Mouse (Mus musculus) neural tube, embryonic 10.5 days (tissue): ENCODE data around the gene Tmem108.
A peak's percentile ranks its signal among the peaks of the same experiment; 100 is the strongest.

ENCODE experiments used
- DNase-seq: peaks from one replicate; pipeline ENCODE4 v3.0.0-alpha.2; 2017; ENCODE audit warnings: low spot score; ENCODE audit errors: extremely low spot score

Gene Tmem108

GRCm38 (mm10) chr9:103550661-103551248 lies 210.9 kb downstream of the Tmem108 start:
- DNase-seq: no peak

- DNase-seq: no peak
Measured at GRCm38 (mm10) chr9:103549178-103549577, 212.5 kb downstream of the Tmem108 start.

- DNase-seq: no peak
Measured at GRCm38 (mm10) chr9:103548606-103549005, 213.0 kb downstream of the Tmem108 start.

GRCm38 (mm10) chr9:103546695-103547645 lies 214.7 kb downstream of the Tmem108 start:
- DNase-seq: no peak

- no peak for DNase-seq
Measured at GRCm38 (mm10) chr9:103545729-103546128, 215.9 kb downstream of the Tmem108 start.

DNA sequence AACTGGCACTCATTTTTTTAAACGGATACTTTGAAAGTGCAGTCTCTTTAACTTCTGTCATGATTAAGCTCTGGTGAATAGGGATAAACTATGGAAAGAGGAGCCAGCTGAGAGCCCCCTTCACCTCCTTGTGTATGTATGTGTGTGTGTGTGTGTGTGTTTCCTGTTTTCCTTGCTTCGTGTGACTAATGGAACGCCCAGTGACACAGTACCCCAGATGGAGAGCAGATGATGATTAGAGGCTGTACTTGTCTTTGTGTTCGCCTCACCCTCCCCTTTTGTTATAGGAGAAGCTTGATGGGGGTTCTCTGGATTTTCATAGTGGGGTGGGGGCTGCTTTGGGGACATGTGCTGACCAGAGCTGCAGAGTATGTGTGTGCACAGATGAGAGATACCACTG lies 216.4 kb downstream of the Tmem108 start:
- DNase-seq: peak; percentile 32

- DNase-seq: no peak
Measured at GRCm38 (mm10) chr9:103544599-103544998, 217.0 kb downstream of the Tmem108 start.

GRCm38 (mm10) chr9:103540518-103540917 lies 221.1 kb downstream of the Tmem108 start:
- no peak for DNase-seq

DNA sequence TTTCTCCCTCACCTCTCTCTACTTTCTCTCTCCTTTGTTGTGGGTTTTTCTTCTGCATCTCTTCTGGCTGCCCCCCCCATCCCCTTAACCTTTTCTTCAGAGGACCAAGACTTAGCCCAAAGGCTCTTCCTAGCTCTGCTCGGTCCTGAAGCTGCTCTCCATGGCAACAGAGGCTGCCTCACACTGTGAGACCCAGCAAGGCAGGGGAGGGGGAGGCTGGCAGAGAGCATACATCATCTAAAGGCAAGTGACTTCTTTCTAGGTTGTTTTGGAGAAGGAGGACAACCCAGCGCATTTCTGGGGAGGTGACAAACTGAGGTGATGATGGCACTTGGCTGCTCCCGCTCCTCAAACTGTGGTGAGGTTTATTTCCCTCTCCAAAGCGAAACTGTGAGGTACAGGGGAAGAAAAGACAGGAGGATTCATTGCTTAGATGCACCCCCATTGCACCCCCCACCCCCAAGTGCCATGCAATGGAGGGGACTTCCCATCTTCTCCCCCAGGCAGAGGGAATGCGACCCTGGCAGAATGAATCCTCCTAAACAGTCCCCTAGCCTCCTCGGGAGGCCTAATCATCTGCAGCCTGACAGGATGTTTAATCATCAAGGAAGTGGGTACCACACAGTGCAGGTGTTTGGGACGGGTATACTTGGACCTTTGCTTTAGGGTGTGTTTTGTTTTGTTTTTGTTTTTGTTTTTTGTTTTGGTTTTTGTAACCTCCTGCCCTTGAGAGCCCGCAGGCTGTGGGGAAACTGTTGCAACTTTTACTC lies 223.4 kb downstream of the Tmem108 start:
- no peak for DNase-seq

GRCm38 (mm10) chr9:103536059-103536634 lies 225.5 kb downstream of the Tmem108 start:
- no peak for DNase-seq

DNA sequence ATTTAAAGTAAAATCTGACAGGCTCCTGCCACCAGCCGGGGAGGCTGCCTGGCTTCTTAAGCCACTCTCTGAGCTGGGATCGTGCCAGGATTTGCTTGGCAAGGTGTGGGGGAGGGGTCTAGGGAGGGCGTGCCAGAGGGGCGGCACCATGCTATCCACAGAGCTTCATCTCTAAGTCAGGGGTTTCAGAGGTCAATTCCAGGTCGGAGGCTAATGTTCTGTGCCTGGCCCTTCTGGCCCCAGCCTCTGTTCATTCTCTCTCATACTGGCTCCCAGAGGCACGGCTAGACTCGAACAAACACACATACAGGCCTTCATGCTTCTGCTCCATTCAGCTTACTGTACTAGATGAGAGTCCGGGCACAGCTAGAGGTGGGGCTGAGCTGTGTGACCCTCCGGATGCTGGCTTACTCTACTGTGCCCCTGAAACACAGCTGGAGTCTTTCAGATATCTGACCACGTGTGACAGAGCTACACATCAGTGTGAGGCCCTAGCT lies 236.5 kb downstream of the Tmem108 start:
- DNase-seq: peak; percentile 45

DNA sequence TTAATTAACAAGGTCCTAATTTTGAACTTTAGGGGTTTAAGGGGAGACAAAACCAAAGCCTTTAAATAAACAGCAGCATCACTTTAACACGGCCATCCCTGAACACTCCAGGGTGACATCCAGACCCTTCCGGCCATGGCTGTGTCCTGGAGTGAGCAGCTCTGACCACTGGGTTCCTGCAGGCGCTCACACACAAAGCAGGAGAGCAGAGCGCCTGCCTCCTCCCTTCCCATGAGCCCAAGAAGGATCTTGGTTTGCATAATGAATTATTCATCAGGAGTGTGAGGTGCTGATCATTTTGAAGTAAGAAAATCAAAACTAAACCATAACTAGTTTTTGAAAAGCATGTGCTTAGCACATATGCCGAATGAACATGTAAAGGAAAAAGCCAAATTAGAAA lies 237.0 kb downstream of the Tmem108 start:
- DNase-seq: peak; percentile 44

GRCm38 (mm10) chr9:103523742-103524403 lies 237.8 kb downstream of the Tmem108 start:
- no peak for DNase-seq

DNA sequence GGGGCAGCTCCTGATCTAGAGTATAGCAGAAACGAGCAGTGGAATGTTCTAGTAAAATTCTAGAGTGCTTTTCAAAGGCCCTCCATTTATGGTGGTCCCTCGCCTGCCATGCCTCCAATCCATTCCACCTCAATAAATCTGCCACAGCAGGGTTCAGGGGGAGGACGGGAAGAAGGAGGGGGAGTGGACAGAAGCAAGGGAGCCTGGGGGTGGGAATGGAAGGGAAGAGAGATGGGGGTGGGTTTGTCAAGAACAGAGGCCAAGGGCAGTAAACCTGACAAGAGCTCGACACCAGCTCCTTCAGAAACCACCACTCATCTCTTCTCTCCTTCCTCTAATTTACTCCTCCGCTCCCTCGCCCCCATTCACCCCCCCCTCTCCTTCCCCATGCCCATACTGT lies 238.6 kb downstream of the Tmem108 start:
- no peak for DNase-seq

DNA sequence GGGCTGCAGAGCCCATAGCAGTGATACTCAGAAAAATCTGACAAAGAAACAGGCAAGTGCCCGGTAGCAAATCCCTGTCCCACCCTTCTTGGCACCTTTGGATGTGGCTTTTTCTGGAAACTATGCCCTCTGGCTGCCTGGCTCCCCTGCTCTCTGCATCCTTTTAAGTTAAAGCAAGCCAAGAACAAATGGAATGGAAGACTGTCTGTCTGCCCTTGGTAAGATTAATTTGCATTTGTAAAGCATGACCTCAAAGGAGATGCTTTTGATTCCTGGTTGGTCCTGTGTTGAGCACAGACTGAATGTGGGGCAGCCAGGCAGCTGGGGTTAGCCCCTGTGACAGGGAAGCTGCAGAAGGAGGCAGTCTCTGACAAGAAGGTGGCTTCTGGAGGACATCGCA lies 247.8 kb downstream of the Tmem108 start:
- DNase-seq: no peak

- no peak for DNase-seq
Measured at GRCm38 (mm10) chr9:103512257-103512656, 249.4 kb downstream of the Tmem108 start.

- DNase-seq: no peak
Measured at GRCm38 (mm10) chr9:103506968-103507584, 254.6 kb downstream of the Tmem108 start.

DNA sequence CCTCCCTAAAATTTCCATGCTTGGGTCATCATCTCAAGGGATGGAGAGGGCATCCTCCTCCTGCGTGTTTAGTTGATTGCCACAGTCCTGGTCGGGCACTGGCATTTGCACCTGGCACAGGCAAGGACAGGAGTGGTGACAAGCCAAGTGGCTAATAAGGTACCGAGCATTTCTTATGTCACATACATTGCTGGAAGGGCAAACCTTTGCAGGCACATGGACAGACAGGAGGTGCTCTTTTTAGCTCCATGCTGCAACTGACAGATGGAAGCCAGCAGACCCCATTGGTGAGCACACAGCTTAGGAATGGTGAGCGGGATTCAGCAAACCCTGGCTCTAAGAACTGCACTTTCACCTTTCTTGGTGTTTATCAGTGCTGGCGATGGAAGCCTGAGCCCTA lies 256.6 kb downstream of the Tmem108 start:
- no peak for DNase-seq

GRCm38 (mm10) chr9:103504646-103505045 lies 257.0 kb downstream of the Tmem108 start:
- DNase-seq: no peak

- DNase-seq: no peak
Measured at GRCm38 (mm10) chr9:103503586-103504298, 257.9 kb downstream of the Tmem108 start.
